Mouse (Mus musculus) myocyte (in vitro differentiated cells): ENCODE results near the gene Draxin.

Experiments used
- CEBPB ChIP-seq: IDR thresholded peaks from 2 replicates; pipeline ENCODE4 v1.6.1; 2011; ENCODE audit warnings: mild to moderate bottlenecking, moderate library complexity; ENCODE audit not compliant: poor library complexity, insufficient read depth, severe bottlenecking
- E2F4 ChIP-seq: IDR thresholded peaks from one replicate; pipeline ENCODE4 v1.6.1; 2011; ENCODE audit warnings: mild to moderate bottlenecking, control low read depth, moderate library complexity; ENCODE audit not compliant: insufficient read depth
- MAX ChIP-seq: IDR thresholded peaks from one replicate; pipeline ENCODE4 v1.6.1; 2011; ENCODE audit warnings: low read depth, mild to moderate bottlenecking, control low read depth
- MYOD1 ChIP-seq, 3 experiments: IDR thresholded peaks; one replicate each; pipeline ENCODE4 v1.6.1; 2011; ENCODE audit warnings: control low read depth in 2 of 3, low read depth in 2 of 3, mild to moderate bottlenecking in 2 of 3, moderate library complexity in 1 of 3; ENCODE audit not compliant: insufficient read length in 2 of 3, control insufficient read depth in 1 of 3
- MYOG ChIP-seq, 3 experiments: IDR thresholded peaks; one replicate each; pipeline ENCODE4 v1.6.1; 2011; ENCODE audit warnings: control low read depth in 2 of 3, low read depth in 2 of 3, mild to moderate bottlenecking in 2 of 3; ENCODE audit not compliant: insufficient read length in 2 of 3, control insufficient read depth in 1 of 3, insufficient read depth in 1 of 3
- POLR2A ChIP-seq: IDR thresholded peaks from one replicate; pipeline ENCODE4 v1.6.1; 2011; ENCODE audit warnings: low read depth, mild to moderate bottlenecking, control low read depth, moderate library complexity; ENCODE audit not compliant: insufficient read length
- POLR2AphosphoS2 ChIP-seq: IDR thresholded peaks from one replicate; pipeline ENCODE4 v1.6.1; 2011; ENCODE audit warnings: low read depth, control low read depth; ENCODE audit not compliant: insufficient read length
- REST ChIP-seq: IDR thresholded peaks from one replicate; pipeline ENCODE4 v1.6.1; 2011; ENCODE audit warnings: mild to moderate bottlenecking, control low read depth, moderate library complexity; ENCODE audit not compliant: insufficient read depth, insufficient read length
- USF1 ChIP-seq: IDR thresholded peaks from one replicate; pipeline ENCODE4 v1.6.1; 2011; ENCODE audit warnings: low read depth, mild to moderate bottlenecking, control low read depth, moderate library complexity

DNA sequence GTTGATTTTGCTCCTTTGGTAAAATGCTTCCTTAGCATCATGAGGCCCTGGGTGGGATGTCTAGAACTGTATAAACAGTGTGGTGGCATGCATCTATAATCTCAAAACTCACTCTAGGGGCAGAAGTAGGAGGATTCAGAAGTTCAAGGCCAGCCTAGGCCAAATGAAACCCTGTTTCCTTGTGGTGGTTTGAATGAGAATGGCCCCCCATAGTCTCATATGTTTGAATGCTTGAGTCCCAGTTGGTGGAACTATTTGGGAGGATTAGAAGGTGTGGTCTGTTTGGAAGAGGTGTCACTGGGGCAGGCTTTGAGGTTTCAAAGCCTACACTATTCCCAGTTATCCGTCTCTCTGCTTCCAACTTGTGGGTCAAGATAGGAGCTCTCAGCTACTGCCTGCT is 39.3 kb downstream of the Draxin start:
- TF ChIP-seq MYOG (IDR thresholded peaks at IDR 0.05; ENCODE audit: control insufficient read depth in 1 of 3, insufficient read depth in 1 of 3, insufficient read length in 2 of 3, low read depth in 2 of 3) (no peak), POLR2A (no peak), CEBPB (no peak), USF1 (no peak), MAX (no peak), REST (no peak), E2F4 (no peak), POLR2AphosphoS2 (no peak), MYOD1 (IDR thresholded peaks at IDR 0.05; ENCODE audit: control insufficient read depth in 1 of 3, insufficient read length in 2 of 3, low read depth in 2 of 3) (no peak)
